Mouse (Mus musculus) splenic B cell, adult 2 months (primary cell): ENCODE measurements around the gene Gfod1.
A peak's percentile ranks its signal among the peaks of the same experiment; 100 is the strongest.

Experiments used
- DNase-seq: peaks from one replicate; pipeline ENCODE4 v3.0.0-alpha.2; 2011; ENCODE audit warnings: low read depth, low spot score
- H3K27me3 ChIP-seq: 2 replicates; pipeline ENCODE4 v1.6.1; 2012; ENCODE audit warnings: mild to moderate bottlenecking, low read length, moderate library complexity, mixed read lengths; ENCODE audit not compliant: control insufficient read depth, poor library complexity, insufficient read depth, severe bottlenecking
- H3K36me3 ChIP-seq: 2 replicates; pipeline ENCODE4 v1.6.1; 2012; ENCODE audit warnings: mild to moderate bottlenecking, low read length, moderate library complexity, mixed read lengths; ENCODE audit not compliant: control insufficient read depth, poor library complexity, insufficient read depth, severe bottlenecking

Gene Gfod1

DNA sequence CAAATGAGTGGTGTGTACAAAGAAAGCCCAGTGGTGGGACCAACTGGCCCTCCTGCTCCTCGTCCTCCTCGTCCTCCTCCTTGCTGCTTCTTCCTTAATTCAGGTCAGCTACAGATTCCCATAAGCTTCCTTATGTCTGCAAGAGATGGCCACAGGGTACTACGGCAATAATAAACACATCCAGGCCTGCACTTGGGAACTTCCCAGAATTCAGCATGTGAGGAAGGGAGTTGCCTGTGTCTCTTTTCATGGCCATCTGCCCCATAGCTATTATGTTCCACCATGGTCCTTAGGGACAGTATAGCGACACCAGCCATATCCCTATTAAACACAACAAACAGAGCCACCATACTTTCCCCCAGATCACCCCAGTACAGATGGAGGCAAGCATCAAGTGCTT, 15.5 kb downstream of the Gfod1 start:
- no peak for DNase-seq
- Histone ChIP-seq H3K27me3 (no peaks in the 10 kb centered on the region), H3K36me3 (no peaks in the 10 kb centered on the region)

DNA sequence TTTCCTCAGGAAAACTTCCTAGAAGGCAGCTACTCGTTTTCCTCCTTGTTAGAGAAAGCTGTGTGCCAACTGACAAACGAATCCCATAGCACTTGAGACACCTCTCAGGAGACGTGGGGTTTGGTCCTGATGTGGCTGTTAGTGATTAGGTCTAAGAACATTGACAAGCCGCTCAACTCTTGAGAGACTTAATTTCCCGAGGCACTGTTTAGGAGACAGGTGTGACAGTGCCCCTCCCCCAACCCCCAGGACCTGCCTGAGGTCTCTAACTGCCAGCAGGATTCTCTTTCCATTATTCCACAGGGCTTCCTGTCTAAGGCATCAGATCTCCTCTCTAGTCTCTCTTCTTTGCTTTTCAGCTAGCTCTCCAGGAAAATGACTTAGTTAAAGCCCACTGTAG, 15.9 kb downstream of the Gfod1 start:
- no peaks in the 10 kb centered on the region for H3K36me3 ChIP-seq
- no peak for DNase-seq
- no peaks in the 10 kb centered on the region for H3K27me3 ChIP-seq

DNA sequence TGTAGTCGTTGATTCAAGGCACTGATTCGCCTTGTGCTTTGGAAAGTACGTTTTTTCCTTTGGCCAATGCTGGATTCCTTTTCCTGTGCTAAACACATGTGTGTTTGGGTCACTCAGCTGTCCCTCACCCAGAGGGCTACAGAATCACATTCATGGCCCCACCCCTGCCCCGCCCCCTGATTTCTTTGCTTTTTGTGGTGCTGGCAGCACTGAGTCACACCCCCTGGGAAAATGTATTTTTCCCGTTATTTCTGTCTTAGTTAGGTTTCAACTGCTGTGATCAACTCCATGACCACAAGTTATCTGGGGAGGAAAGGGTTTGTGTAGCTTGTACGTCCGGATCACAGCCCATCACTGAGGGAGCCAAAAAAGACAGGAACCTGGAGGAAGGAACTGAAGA, 17.1 kb downstream of the Gfod1 start:
- H3K27me3 ChIP-seq = no peaks in the 10 kb centered on the region
- H3K36me3 ChIP-seq = no peaks in the 10 kb centered on the region
- no peak for DNase-seq

DNA sequence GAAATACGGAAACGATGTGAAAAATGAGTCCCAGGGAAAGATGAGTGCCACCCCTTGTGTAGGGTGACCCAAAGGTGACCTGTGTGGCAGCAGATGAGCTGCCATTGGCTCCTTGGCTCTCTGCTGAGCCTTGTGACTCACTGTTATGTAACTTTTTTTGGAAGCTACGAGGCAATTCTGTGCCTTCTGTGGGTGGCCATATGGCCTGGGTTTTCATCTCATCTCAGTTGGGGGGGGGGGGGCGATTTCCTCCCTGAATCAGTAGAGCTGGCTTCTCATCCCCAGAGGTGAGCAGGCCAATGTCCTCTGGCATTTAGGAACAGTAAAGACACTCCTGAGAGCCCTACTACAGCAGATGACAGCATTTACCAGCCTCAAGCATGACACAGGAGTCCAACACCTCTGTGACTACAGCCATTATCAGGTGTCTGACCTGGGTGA, 19.2 kb downstream of the Gfod1 start:
- DNase-seq = no peak
- Histone ChIP-seq H3K27me3 (no peaks in the 10 kb centered on the region), H3K36me3 (no peaks in the 10 kb centered on the region)

DNA sequence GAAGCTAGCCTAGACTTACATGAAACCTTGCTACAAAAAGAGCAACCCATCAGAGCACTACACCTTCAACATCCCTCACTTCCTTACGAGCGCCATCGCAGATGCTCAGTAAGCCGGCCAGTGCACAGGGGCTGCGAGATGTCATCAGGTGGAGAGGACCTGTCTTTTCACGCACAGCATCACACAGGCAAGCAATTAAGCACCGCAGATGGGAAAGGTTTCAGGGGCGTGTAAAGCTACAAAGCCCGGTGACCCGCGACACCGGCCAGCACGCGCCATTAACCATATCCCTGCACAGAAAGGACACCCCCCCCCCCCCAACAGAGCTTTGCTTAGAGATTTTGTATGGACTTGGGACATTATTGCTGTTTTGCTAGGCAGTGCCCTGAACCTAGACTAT, 30.1 kb downstream of the Gfod1 start:
- no peak for DNase-seq
- no peaks in the 10 kb centered on the region for H3K36me3 ChIP-seq
- H3K27me3 ChIP-seq = no peaks in the 10 kb centered on the region

DNA sequence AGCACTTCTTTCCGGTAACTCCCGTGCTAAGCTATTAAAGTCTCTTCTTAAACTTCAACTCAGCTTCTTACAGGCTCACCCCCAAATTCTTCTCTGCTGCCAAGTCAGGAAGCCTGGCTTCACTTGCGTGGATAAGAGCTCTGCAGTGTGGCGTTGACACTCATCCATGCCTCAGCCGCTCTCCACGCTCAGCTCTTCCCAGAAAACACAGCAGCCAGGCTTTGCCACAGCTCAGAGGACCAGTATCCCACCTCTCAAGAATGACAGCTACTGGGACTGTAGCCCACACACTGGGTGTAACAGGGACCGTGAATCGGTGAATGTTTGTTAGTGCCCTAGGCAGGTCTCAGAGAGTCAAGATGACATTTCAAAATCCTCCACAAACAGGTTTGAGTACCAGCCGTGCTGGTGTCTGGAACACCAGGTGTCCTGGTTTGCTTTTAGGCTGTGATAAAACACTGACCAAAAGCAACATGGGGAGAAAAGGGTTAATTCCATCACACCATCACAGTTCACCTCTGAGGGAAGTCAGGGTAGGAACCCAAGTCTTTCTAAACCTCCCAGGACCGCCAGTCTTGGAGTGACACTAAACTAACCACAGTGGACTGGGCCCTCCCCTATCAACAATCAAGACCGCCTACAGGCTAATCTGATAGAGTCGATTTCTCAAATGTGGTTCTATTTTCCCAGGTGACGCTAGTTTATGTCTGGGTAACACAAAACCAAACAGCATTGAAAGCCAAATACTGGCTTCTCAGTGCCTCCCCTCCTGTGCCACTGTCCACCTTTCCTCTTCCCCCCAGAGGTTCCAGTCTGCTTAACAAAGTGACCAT, 31.5 kb downstream of the Gfod1 start:
- Histone ChIP-seq H3K36me3 (no peaks in the 10 kb centered on the region), H3K27me3 (no peaks in the 10 kb centered on the region)
- no peak for DNase-seq

DNA sequence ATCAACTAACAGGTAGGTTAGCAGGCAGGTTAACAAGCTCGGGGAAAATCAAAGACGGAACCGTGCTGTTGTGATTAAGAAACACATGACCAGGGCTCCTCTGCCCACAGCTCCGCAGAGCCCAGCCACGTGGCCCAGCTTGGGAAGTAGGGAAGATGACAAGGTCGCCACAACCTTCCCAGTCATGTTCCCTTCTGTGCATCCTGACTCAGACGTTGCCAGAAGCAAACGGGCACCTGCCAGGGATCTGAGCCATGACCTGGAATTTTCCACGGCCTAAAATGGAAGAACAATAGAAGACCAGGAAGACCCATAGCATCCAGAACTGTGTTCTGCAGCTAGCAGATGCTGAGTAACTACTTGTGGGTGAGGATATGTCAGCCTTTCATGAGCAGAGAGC, 32.5 kb downstream of the Gfod1 start:
- DNase-seq = no peak
- H3K36me3 ChIP-seq = no peaks in the 10 kb centered on the region
- no peaks in the 10 kb centered on the region for H3K27me3 ChIP-seq

DNA sequence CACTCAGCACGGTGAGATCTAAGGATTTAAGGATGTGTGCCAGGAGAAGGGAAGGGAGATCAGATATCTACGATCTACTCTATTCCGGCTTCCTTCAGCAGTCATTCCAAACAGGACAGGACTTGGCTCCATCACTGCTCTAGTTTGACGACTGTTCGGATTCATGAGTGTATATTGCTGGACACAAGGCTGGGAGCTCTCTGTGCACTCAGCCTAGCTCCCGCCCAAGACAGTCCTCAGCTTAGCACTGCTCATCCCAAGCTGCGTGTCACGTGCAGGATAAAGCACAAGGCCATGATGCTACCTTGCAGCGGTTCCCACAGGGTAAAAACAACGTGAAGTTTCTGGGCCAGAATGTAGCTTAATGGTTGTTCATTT, 33.8 kb downstream of the Gfod1 start:
- DNase-seq = no peak
- Histone ChIP-seq H3K27me3 (no peaks in the 10 kb centered on the region), H3K36me3 (no peaks in the 10 kb centered on the region)

DNA sequence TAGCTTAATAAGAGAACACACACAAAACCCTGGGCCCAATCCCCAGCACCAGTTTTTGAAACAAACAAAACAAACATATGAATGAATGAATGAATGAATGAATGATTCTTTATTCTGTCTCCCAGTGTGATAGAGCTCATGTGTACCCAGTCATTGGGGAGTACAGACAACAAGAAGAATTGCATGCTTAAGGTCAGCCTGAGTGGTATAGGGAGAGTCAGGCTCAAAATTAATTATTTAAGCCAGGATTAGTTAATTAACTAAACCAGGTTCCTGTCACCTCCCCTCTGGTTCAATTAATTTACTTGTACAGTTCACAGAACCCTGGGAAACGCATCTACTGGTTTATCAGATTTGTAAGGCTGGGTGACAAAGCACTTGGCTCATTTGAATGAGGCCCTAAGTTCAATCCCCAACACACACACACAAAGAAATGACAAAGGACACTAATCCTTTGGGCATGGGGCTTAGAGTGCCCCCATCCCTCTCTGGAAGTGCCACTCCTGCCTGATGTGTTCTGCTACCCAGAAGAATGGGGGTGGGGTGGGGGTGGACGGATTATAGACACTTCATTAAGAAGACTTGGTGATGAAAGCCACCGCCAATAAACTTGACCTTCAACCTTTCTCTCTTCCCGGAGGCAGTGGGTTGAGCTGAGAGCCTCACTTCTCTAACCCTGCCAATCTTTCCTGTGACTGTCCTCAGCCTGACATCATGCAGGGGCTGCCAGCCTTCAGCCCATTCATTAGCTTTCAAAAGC, 34.3 kb downstream of the Gfod1 start:
- no peak for DNase-seq
- Histone ChIP-seq H3K36me3 (no peaks in the 10 kb centered on the region), H3K27me3 (no peaks in the 10 kb centered on the region)

DNA sequence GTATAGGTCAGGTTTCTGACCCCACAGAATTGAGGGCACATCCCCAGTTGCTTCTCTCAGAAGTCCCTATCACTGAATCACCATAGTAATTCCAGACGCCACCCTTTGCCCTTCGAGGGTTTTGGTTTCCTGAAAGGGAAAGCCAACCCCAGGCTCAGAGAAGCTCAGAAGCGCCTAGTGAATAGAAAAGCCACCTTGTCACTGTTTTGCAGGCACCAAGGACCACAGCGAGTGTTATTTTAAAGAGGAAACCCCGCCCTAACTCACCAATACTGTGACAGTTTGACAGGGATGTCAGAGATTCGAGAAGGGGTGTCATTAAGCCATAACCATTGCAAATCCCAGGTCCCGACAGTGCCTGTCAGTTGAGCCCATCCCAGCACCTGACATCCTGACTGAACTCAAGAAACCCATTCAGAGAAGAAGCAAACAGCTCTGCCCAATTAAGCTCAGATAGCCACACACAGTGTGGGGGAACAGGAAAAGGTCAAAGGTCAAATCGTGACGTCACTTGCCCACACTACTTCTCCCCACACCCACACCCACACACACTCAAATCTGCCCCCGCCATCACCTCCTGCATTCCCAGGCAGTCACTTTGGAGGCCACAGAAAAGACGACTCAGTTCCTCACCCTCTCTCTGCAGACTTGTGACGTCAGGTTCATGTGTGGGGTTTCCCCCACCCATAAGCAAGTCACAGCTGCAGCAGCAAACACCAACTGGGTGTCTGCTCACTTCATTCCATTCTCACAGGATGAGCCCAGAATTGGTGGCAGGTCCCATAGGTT, 35.2 kb downstream of the Gfod1 start:
- peak; percentile 93 for DNase-seq
- Histone ChIP-seq H3K27me3 (no peaks in the 10 kb centered on the region), H3K36me3 (no peaks in the 10 kb centered on the region)

DNA sequence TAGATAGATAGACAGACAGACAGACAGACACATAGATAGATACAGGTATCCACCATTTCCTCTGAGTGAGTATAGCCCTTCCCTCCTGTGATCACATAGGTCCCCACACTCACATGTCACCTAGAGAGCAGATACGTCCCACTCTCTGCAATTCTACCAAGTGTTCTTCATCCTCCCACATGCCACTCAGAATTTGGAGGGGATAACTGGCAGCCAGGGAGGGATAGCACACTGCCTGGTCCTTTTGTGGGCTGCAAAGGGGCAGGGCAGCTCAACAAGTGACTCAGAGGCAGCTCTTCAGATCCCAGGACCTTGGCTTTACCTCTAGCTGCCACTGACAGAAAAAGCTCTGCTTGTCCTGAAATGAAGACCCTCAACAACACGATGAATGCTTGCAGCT, 36.1 kb downstream of the Gfod1 start:
- DNase-seq = no peak
- Histone ChIP-seq H3K27me3 (no peaks in the 10 kb centered on the region), H3K36me3 (no peaks in the 10 kb centered on the region)

DNA sequence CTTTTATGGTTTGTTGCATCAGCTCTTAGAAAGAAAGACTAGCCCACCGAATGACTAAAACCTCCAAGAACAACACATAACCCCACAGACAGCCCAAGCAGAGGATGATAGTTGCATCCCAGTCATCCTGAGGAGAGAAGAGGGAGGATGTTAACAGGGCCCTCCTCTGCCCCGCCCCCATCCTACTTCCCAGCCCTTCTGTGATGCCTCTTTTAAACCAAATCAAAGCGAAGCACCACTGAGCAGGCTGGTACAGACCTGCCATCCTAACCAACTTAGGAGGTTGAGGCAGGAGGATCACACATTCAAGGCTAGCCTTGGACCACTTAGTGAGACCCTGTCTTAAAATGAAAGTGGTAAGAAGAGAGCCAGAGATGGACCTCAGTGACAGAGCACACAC, 36.8 kb downstream of the Gfod1 start:
- no peak for DNase-seq
- Histone ChIP-seq H3K36me3 (no peaks in the 10 kb centered on the region), H3K27me3 (no peaks in the 10 kb centered on the region)

DNA sequence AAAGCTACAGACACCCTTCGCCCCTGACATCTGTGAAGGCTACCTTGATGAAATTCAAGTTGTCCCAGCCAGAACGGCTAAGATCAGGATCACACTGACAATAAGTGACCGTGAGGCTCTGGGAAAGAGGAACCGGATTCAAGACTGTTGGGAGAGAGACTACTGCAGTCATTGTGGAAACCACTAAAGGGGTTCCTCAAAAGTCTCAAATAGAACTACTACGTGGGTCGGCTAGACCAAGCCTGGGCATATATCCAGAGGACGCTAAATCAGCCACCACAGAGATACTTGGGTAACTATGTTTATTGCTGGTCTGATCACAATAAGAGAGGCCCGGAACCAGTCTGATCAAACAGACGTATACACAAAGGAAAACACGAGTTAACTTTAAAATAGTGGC, 37.6 kb downstream of the Gfod1 start:
- no peaks in the 10 kb centered on the region for H3K27me3 ChIP-seq
- peak; percentile 21 for DNase-seq
- H3K36me3 ChIP-seq = no peaks in the 10 kb centered on the region

DNA sequence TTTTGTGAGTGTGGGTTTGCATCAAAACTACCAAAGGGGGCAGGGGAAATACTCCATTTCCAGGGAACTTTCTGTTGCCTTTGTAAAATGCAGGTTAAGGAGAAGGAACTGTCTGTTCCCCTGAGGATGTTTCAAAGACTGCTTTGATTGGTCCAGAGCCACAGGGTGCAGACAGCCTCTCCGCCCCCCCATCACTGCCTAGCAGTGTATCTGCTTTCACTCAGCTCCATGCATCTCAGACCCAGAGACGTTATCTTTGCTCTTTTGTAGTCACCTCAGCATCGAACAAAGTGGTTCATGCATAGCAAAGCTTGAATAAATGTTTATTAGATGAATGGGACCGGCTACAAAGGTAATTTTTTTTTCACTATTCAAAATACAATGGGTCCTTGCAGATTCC, 38.9 kb downstream of the Gfod1 start:
- Histone ChIP-seq H3K36me3 (no peaks in the 10 kb centered on the region), H3K27me3 (no peaks in the 10 kb centered on the region)
- DNase-seq = no peak

DNA sequence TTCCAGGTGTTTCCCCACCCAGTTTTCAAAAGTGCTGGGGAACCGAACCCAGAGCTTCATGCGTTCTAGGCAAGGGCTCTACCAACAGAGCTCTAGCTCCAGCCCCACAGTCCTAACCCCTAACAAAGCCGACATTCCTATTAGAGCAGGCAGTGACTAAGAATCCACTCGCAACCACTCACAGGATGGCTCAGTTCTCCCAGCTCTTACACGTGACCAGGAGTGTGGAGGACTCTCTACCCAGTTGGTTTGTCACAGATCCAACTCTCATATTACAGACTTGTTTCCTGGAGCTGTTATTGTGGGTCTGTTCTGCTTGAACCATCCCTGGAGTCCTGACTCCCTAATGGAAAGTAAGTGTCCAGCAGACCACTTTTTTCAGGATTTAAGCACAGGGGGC, 40.3 kb downstream of the Gfod1 start:
- DNase-seq = no peak
- Histone ChIP-seq H3K36me3 (no peaks in the 10 kb centered on the region), H3K27me3 (no peaks in the 10 kb centered on the region)
